Mouse (Mus musculus) megakaryocyte, adult 5-6 weeks (primary cell): ENCODE measurements at regions not wholly inside any gene's neighbourhood (a gene's known extent, or its start where the extent isn't known, plus 50 kb on each side); places are given as distances from the start of the nearest gene placed in this dataset.

Experiments used
- ATAC-seq: 2 replicates; pipeline ENCODE4 v1.8.0; 2016; ENCODE audit warnings: mild to moderate bottlenecking, inconsistent platforms; ENCODE audit not compliant: poor library complexity, severe bottlenecking

DNA sequence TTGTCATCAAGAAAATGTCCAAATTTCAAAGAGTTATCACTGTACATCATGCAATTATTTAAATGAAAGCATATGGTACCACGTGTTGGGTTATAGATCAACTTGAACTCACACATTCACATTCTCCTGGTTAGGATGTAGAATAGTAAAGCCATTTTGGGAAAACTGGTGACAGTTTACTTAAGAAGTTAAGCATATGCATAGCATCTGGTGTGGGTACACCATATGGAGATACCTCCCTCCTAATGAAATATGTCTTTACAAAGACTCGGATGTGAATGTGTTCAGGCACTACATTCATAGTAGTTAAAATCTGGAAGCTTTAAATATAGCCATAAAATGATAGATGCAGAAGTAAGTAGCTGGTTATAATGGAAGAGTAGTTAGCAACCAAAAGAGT, 542.0 kb downstream of the Dhx35 start:
- ATAC-seq, result no peak

DNA sequence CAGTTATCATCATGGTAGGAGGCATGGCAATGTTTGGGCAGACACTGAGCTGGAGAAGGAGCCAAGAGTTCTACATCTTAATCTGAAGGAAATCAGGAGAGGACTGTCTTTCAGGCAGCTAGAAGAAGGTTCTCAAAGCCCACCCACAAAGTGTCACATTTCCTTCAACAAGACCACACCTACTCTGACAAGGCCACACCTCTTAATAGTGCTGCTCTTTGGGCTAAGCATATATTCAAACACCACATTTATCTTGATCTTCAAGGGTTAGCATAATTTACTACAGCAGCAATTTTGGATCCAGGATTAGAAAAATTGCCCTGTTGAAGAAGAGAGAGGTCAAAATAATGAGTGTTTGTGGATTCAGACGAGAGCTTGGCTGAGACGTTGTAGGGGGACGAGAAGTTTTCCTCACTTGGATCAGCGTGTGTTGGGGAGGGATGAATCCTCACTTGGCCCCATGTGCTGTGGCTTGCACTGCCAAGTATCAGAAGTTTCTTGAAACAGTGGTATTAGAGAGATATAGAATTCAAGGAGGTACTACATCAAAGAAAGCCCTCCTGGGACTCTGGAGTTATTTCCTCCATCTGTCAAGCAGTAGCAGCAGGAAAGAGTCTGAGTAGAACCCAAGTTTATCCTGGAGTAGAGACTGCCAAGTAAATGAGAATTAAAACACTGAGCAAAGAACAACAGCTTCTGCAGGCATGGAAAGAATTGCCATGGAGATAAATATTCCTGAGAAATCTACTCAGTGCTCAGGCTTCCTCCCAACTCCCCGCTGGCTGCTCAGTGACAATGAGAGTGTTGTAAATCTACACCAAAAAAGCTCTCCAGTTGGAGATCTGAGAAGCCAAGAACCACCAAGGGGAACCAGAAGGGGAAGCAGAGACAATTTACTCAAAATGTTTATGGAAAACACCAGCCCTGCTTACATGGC, 549.3 kb downstream of the Dhx35 start:
- no peak for ATAC-seq

- ATAC-seq, result no peak
Observed at GRCm38 (mm10) chr2:159354247-159354646, 559.6 kb downstream of the Dhx35 start.

DNA sequence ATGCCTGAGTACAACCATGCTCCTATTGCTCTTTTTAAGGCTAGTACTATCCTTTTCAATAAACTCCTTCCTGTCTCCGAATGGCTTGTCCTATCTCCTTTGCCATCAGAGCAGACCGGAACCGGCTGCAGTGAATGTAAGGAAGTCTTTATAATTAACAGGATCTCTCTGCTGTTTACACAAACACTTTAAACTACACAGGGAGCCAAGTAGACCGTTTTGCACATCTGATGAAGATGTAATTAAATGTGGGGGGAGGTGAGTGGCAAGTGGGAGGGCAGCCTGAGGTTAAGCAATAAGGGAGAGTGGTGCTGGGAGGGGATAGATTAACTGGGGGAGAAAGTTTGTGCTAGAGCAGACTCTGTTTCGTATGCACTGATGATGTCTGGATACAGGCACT, 561.9 kb downstream of the Dhx35 start:
- ATAC-seq, result no peak

DNA sequence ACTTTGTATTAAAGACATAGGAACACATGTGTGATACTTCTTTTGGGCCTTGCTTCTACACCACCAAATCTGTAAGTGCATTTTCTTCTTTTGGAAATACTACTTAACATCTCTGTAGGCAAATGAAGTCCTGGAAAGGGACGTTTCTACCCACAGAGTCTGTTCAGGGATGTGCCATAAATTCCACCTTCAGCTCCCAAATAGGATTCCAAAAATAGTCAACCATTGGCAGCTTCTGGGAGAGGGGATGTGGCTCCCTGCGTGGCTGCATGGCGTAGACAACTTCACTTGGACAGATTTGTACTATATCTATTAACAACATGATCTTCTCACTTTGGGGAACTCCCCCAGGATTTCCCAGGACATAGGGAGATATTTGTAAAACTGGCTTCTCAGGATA, 566.8 kb downstream of the Dhx35 start:
- ATAC-seq, result no peak

DNA sequence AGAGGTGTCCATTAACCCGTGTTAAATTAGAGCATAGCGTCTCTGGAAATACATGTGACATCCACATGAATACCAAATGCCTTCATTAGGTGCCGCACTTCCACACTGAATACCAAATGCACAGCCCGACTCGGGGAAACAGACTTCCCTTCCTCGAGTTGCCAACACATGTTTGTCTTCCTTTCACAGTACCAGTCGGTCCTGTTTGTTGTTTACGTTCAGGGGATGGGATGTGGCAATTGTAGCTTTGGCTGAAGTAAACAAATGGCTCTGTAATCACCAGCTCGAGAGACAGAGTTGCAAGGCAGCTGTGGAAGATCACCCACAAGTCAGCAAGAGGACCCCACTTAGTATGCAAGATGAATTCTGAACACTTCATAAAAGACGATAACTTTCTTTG, 598.3 kb downstream of the Dhx35 start:
- ATAC-seq, result no peak

DNA sequence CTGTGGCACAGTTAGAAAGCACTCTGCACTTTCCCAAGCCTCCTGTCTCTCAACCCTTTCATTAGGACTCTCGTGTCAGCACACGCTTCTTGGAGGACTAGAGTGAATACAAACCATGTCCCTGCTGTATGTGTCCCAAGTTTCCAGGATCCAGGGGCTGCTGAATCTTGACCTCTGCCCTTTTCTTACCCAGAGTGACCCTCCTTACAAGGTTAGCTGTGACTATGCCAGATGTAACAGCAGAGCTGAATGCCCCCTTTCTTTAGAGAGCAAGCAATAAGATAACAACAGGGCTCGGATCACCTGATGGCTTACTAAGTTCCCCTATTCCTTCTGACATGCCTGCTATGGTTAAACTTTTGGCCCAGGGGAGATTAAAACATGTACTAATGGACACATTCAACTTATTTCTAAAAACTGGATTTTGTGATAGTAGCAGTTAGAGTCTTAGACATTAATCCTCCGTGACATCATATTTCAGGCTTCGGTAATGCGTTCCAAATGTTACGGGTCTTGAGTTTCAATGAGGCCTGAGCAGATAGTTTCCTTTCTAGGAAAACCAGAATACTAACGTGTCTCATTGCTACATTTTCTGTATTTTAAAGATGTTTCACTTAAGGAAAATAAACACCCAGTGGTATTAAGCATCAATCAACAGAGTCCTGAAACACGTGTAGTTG, 607.0 kb downstream of the Dhx35 start:
- ATAC-seq, result no peak

- ATAC-seq, result no peak
Observed at GRCm38 (mm10) chr2:159404940-159405339, 610.3 kb downstream of the Dhx35 start.

- ATAC-seq, result no peak
Observed at GRCm38 (mm10) chr2:159414599-159414998, 620.0 kb downstream of the Dhx35 start.

- ATAC-seq, result no peak
Observed at GRCm38 (mm10) chr2:159418371-159418940, 623.8 kb downstream of the Dhx35 start.

GRCm38 (mm10) chr2:159422281-159422937, 627.8 kb downstream of the Dhx35 start:
- ATAC-seq, result no peak

GRCm38 (mm10) chr2:159428201-159428600, 633.6 kb downstream of the Dhx35 start:
- no peak for ATAC-seq

DNA sequence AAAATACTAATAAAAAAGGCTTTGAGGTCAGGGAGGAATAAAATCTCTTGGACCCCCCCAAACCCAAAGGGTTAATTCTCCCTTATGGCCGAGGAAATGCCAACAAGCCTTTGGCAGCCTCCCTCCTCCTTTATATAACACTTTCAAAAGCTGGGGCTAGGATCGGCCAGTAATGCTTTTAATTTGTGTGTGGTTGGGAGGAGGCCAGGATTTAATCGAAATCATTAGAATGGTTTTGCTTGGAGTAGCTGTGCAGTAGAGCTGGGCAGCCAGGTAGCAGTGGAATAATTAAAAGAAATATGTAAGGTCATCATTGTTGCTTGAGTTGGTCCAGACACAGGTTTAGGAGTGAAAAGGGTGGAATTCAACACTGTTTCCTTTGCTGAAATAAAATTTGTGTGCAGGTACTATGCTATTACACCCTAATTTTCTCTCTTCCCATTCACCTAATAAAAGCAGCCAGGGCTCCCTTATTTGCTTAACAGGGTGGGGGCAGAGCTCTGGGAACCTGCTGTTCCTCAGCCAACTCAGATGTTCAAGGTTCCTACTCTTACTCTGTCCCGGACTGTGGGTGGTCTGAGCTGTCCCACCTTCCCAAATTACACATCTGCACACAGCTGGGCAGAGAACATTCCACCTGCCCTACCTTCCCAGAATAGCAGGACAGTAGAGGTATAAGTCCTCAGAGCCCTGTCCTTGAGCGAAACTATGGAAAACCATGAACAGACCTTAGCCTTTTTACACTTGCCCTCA, 636.1 kb downstream of the Dhx35 start:
- no peak for ATAC-seq

DNA sequence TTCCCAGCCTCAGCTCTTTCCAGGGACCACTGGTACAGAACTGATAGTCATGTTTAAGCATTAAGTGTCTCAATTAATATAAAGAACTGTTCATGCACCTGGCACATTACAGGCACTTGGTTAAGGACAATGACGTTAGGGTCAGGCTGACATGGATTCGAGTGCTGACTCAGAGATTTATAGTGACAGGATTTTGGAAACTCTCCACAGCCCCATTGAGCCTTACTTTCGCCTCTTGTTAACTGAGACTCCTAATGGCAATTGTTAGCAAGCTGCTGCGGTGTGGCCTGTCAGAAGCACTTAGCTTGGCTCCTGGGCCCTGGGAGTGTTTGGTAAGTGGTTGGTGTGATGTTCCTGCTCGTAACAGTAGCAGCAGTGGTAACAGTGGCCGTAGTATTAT, 644.4 kb downstream of the Dhx35 start:
- no peak for ATAC-seq

DNA sequence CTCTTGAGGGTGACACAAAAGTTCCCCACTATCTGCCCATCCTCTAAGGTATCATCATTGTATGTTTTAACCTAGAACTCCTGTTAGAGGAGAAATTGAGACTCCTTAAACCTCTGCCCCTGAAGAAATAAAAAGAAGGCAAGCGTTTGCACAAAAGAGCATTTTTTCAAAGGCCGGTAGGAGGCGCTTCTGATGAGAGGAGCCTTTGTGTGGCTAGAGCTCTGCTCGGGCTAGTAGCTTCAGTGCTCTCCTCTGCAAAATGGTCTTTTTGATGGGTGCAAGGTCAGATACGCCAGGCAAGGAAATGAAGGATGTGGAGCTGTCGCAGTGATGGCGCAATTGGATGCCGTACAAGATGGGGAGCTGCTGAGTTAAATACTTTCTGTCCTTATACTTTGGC, 649.0 kb downstream of the Dhx35 start:
- no peak for ATAC-seq

GRCm38 (mm10) chr2:159446434-159446833, 651.8 kb downstream of the Dhx35 start:
- no peak for ATAC-seq

GRCm38 (mm10) chr2:159446886-159447285, 652.3 kb downstream of the Dhx35 start:
- no peak for ATAC-seq

- no peak for ATAC-seq
Observed at GRCm38 (mm10) chr2:159448976-159449375, 654.4 kb downstream of the Dhx35 start.

- no peak for ATAC-seq
Observed at GRCm38 (mm10) chr2:159451439-159451838, 656.8 kb downstream of the Dhx35 start.

DNA sequence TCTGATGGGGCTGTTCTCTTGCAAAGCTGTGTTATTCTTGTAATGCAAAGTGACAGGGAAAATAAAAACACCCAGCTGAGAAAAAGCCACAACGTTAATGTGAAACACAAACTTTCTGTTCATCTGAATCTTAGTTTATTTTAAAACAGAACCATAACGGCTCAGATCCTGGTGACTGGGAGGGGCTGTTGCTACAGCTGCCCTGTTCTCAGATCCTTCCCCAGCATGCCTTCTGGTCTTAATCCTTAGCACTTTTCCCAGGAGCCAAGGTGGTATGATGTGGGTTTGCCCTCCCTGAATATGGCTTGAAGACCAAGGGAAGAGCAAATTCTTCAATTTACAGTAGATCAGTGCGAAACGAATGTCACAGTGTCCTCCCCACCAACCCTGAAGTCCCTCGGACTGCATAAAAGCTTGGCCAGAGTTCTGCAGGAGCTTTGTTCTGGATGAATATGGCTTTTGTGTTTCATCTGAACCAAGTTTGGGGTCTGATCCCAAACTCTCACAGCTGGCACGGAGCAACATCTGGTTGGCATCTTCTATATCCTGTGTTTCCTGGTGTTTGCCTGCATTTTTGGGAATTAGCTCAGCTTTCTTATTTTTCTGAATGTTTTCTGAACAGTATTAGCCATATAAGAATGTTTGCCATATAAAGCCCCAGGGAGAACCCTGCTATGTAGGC, 686.9 kb downstream of the Dhx35 start:
- no peak for ATAC-seq
